Mouse (Mus musculus): ENCODE results near the gene Cfb.
A peak's percentile ranks its signal among the peaks of the same experiment; 100 is the strongest.
"Not testable (repeated sequence)": the region's sequence is repeated elsewhere in the genome, so short reads cannot be mapped to it uniquely, and the experiment has no call there.

Cfb gene

DNA sequence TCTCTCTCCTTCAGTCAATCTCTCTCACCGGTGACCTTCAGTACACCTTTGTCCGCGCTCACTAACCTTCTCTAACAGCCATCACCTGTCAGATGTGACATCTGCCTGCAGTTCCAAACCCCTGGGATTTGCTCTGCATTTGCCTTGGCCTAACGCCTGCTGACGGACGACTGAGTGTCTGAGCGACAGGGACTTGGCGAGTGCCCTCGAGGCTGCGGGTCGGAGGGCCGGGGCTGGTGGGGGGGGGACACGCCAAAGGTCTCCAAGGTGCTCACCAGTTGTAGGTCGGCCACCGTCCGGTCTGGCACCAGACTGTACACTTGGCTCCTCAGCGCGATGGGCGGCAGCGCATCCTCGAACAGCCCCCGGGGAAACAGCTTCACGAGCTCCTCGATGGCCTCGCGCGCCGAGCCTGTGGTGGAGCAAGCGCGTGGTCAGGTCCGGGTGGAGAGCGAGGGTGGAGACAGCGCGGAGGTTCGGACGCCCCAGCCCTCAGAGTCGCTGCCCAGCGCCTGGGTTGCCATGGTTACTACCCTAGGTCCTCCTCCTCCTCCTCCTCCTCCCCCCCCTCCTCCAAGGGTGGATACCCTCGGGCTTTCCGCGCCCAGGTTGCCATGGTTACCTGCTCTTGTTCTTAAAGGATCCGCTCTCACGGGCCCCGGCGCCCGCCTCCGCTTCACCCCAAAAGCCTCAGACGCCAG is 26.0 kb downstream of the Cfb start:
- DNase-seq: no peak

DNA sequence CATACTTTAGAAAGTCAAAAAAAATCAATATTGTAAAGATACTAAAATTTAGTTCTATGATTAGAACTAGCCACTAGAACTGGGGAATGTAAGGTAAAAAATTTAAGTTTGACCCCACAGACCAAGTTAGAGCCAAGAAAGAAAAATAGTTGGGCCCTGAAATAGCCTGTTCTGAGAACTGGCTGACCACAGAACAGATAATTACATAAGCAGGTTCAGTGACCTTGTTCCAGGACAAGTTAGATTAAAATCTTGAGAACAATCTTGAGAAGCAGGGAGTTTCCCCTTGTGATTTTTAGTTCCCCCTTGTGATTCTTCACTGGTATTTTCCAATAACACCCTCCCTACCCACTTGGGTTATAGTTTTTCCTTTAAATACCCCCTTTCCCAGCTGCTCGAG is 31.5 kb downstream of the Cfb start:
- DNase-seq: not testable (repeated sequence)

DNA sequence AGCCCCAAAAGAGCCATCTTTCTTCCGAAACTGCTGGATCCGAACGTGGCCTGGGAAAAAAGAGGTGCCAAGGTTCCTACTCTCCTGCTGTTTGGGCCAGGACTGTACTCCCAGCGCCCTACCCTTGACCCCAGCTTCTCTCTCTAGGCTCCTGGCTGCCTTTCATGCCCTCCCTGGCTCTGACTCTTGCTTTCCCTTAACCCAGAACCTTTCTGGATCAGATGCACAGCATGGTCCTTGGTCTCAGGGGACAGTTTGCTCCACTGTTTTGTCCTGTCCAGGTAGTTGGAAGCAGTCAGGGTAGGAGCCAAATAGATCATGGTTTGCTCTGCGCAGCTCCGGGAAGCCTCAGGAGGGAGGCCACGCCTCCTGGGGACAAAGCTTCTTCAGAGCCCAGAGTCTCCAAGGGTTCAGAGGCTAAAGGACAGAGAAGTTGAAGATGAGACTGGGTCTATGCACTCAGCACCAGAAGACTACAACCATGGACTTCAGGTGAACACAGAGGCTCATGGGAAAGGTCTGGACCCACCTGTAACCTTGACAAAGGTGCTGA is 47.4 kb downstream of the Cfb start:
- DNase-seq: no peak

DNA sequence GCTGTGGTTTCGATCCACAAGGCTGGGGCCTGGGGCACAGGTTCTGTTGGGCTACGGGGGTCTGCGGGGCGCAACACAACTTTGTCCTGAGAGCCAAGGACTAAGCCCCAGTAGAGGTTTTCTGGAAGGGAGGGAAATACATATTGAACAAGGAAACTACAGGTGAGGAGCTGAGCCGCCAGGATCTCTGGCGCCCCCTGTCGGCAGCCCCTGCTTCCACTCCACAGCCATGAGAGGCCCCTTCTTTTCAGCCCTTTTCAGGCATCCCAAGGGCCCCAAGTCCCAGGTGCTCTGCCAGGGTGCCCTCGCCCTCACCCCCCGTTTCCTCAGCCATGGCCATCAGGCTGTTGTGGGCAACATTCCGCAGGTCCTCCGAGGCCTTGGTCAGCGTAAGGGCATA is 48.6 kb downstream of the Cfb start:
- peak in 1 of 2 experiments; percentile 52 for DNase-seq

GRCm38 (mm10) chr17:34811275-34811674 is 51.0 kb downstream of the Cfb start:
- DNase-seq: no peak

- not testable (repeated sequence) for DNase-seq
These were observed 51.5 kb downstream of the Cfb start for GRCm38 (mm10) chr17:34810811-34811210.

GRCm38 (mm10) chr17:34810411-34810810 is 51.9 kb downstream of the Cfb start:
- not testable (repeated sequence) for DNase-seq

DNA sequence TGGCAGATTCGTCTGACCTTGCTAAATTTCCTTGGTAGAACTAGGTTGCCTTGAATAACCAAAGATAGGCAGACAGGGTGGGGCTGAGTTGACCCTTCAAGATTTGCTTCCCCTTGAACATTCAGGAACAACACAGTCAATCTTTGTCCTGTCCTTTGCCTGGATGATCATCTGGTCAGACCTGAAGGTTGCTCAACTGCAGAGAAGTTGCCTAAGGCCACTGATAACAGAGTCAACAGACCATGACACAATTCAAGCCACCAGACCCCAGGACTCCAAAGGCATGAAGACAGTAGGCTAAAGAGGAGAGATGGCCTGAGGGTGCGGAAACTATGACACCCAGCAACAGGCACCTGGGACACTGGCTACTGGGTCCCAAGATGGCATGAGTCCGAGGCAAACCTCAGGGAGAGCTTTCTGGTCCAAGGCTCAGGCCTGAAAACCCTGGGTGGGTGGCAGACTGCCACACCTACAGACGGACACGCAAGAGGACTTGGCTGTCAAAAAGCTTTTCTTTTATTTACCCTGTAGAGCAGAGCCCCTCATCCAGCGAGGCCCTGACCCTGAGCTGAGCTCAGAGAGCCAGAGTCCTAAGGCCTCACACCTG is 53.6 kb downstream of the Cfb start:
- DNase-seq: no peak

GRCm38 (mm10) chr17:34807176-34807575 is 55.1 kb downstream of the Cfb start:
- no peak for DNase-seq
